Mouse (Mus musculus) adrenal gland, adult 2 months (tissue): ENCODE measurements around the gene Dnaja3. TPM values are rescaled to one million over a fixed set of nuclear protein-coding genes. Genes with fewer than 3 reads are reported as not detected.

Source experiments
- DNase-seq: peaks from one replicate; pipeline ENCODE4 v3.0.0; 2021
- polyA plus RNA-seq: library from polyadenylated mRNA; depleted of rRNA; stranded (reverse); fragments of >200 nt; gene quantifications from 2 replicates; pipeline ENCODE4 v1.2.3, GENCODE M21; 2012
- total RNA-seq, 2 experiments: library from RNA; stranded (reverse); gene quantifications; 2 replicates each; pipeline ENCODE4 v1.2.3; 2021

Gene Dnaja3
- total and polyA plus RNA-seq, 3 experiments = 33.2 to 148 (median 122) TPM

GRCm38 (mm10) chr16:4642190-4642589 lies 2.4 kb downstream of the Dnaja3 start:
- DNase-seq = peak; percentile 41

DNA sequence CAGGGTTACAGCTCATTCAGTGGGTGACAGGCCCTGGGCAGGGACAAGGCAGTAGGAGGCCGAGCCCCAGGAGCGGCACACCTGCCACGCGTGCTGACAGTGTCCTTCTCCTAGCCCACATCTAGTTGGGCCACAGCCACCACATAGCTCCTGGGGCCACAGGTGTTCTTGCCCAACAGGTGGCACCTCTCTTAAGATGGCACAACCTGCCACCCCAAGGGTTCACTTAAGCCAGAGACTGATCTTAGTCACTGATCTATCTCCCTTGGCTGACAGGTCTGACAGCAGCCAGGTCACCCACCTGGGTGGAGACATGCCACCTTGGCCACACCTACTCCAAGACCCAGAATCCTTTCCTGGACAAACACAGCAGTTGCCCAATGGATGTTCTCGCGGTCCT lies 3.1 kb downstream of the Dnaja3 start:
- DNase-seq = no peak

DNA sequence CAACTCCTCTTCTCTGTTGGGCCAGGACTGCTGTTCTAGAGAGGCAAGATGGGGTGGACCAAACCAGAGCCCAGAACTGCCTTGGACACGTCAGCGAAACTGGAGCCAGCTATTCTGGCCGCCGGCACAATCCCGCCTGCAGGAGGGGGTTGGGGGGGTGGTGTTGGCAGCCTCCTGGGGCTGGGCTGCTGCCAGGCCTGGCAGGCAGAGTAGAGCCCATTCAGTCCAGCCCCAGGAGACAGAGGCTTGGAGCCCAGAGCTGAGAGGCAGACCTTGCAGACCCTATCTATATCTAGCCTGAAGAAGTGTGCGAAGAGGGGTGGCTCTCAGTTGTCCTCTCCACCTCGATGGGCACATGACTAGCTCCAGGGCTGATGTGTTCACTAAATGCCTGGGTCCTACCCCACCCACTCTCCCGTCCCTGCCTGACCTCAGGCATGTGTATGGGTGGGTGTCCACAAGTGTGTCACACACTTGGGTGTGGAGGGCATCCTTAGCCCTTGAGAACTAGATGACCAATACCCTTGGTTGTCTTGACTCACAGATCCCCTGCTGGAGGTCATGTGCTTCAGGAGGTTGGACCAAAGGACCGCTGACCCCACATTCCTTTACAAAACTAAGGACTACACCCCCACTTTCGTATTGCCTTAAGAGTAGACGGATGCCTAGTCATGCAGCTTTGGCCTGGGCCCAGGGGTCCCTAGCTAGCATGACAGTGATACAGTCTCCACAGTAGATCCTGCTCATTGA lies 4.1 kb downstream of the Dnaja3 start:
- peak; percentile 92 for DNase-seq

- no peak for DNase-seq
Observed at GRCm38 (mm10) chr16:4645867-4646266, 6.1 kb downstream of the Dnaja3 start.

- DNase-seq = no peak
Observed at GRCm38 (mm10) chr16:4646831-4647230, 7.0 kb downstream of the Dnaja3 start.

DNA sequence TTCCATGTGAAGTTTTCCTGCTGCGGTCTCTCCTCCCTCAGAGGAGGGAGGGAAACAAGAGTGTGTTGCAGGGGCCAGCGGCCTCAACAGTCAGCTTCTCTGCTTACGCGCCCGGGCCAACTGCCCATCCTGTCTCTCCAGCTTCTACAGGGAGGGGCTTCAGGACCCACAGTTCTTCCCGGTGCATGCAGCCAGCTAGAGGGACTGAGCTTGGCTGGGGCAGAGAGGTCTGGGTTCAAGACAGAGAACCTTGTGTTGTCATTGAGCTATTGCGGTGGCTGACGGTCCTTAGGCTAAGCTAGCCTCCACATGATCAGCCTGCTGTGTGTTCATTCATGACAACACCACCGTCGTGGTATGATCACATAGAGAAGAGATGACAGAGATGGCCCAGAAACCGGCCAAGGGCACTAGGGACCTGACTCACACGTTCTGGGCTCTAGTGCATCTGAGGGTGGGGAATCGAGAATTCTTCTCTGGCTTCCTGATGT lies 7.9 kb downstream of the Dnaja3 start:
- peak; percentile 83 for DNase-seq

DNA sequence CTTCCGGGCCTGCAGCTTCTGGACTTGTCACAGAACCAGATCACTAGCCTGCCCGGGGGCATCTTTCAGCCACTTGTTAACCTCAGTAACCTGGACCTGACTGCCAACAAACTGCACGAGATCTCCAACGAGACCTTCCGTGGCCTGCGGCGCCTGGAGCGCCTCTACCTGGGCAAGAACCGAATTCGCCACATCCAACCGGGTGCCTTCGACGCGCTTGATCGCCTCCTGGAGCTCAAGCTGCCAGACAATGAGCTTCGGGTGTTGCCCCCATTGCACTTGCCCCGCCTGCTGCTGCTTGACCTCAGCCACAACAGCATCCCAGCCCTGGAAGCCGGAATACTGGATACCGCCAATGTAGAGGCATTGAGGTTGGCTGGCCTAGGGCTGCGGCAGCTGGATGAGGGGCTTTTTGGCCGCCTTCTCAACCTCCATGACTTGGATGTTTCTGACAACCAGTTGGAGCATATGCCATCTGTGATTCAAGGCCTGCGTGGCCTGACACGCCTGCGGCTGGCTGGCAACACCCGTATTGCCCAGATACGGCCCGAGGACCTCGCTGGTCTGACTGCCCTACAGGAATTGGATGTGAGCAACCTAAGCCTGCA lies 8.7 kb downstream of the Dnaja3 start:
- no peak for DNase-seq

DNA sequence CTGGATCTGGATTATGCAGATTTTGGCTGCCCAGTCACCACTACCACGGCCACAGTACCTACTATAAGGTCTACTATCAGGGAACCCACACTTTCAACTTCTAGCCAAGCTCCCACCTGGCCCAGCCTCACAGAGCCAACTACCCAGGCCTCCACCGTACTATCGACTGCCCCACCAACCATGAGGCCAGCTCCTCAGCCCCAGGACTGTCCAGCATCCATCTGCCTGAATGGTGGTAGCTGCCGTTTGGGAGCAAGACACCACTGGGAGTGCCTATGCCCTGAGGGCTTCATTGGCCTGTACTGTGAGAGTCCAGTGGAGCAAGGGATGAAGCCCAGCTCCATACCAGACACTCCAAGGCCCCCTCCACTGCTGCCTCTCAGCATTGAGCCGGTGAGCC lies 9.4 kb downstream of the Dnaja3 start:
- no peak for DNase-seq

GRCm38 (mm10) chr16:4649692-4650091 lies 9.9 kb downstream of the Dnaja3 start:
- DNase-seq = no peak

GRCm38 (mm10) chr16:4650161-4650560 lies 10.4 kb downstream of the Dnaja3 start:
- no peak for DNase-seq

- DNase-seq = no peak
Observed at GRCm38 (mm10) chr16:4651081-4651480, 11.3 kb downstream of the Dnaja3 start.

GRCm38 (mm10) chr16:4651624-4652023 lies 11.8 kb downstream of the Dnaja3 start:
- peak; percentile 26 for DNase-seq

- no peak for DNase-seq
Observed at GRCm38 (mm10) chr16:4652707-4653416, 13.1 kb downstream of the Dnaja3 start.

GRCm38 (mm10) chr16:4654706-4655105 lies 14.9 kb downstream of the Dnaja3 start:
- no peak for DNase-seq

GRCm38 (mm10) chr16:4655251-4655734 lies 15.5 kb downstream of the Dnaja3 start:
- DNase-seq = peak; percentile 41

DNA sequence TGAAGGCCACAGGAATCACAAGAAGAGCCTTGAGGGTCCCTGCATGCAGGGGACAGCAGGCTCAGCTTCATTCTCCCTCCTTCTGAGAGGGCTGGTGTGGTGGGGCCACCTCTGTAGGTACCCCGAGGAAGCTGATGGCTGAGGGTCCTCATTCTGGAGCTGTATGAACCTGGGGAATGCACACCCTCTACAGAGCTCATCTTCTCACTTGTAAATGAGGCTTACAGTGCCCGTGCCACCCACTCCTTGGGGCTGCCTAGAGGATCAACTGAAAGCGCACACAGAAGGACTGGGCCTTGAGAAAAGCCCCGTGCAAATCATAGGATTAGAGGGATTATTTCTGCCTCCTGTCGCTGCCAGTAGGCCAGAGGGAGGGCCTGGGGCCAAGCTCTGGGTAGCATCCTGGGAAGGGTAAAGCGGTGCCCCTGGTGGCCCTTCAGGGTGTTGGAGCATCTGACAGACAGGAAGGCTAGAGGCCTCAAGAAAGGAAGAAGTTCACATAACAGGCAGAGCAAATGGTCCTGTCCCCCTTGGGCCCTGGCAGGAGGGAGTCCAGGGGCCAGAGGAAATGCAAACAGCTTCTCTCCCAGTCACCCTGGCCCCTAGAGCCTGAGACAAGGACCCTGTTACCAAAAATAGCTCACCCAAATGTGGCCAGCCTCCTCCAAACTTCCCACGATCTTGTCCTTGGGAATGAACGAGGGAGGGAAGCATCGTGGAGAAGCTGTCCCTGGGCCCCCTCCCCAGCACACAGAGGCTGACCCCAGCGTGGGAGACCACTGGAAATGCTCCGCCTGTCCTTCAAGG lies 16.2 kb downstream of the Dnaja3 start:
- no peak for DNase-seq

DNA sequence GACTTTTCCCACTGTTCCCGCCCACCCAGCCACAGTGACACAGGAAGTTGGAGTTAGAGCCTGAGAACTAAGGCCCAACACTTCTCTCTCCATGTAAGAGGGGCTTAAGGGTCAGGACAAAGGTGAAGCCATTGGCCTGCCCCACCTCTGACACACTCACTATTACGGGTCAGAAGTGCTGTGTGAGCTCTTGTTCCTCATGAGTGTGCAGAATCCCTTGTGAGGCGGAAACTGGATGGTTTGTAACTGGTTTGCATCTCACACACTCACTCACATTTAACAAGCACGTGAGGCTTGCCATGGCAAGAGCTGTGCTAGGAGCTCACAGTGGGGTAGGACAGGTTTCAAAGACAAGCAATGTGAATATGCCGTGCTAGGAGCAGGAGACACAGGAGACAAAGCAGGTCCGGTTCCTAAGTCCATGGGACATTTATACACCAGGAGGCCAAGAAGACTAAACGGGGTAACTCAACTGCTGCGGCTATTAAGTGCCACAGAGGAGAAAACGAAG lies 16.8 kb downstream of the Dnaja3 start:
- DNase-seq = no peak

- peak; percentile 6 for DNase-seq
Observed at GRCm38 (mm10) chr16:4658781-4659245, 19.0 kb downstream of the Dnaja3 start.

DNA sequence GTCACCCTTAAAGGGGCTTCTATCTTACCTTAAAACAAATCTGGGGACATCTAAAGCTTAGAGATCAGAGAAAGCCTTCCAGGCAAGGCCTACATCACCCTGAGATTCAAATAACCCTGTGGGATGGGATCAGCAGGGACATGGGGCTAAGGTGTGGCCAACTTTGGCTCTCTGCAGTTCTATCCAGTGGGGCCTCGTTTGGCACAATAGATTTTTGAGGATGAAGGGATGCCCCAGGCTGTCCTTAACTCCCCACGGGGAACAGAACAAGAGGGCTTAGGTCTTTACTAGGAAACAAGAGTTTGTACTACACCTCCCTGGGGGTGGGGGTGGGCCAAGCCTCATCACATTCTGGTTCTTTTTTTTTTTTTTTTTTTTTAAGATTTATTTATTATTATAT lies 19.5 kb downstream of the Dnaja3 start:
- no peak for DNase-seq

GRCm38 (mm10) chr16:4661605-4662004 lies 21.8 kb downstream of the Dnaja3 start:
- DNase-seq = no peak

DNA sequence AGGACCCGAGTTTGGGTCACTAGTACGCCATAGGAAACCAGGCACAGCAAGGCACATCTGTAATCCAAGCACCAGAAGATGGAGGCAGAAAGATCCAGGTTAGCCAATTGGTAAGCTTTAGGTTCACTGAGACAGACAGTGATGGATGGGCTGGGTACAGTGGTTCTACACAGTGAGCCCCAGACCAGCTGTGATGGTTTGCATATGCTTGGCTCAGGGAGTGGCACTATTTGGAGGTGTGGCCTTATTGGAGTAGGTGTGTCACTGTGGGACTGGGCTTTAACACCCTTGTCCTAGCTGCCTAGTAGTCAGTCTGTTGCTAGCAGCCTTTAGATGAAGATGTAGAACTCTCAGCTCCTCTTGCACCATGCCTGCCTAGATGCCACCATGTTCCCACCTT lies 24.0 kb downstream of the Dnaja3 start:
- DNase-seq = no peak

GRCm38 (mm10) chr16:4665726-4666125 lies 25.9 kb downstream of the Dnaja3 start:
- DNase-seq = no peak
